Mouse (Mus musculus): ENCODE results near the gene Pafah1b1. TPM values are rescaled to one million over a fixed set of nuclear protein-coding genes. Genes with fewer than 3 reads are reported as not detected.

Gene Pafah1b1
- polyA plus RNA-seq, 1 experiment, result 137 TPM

DNA sequence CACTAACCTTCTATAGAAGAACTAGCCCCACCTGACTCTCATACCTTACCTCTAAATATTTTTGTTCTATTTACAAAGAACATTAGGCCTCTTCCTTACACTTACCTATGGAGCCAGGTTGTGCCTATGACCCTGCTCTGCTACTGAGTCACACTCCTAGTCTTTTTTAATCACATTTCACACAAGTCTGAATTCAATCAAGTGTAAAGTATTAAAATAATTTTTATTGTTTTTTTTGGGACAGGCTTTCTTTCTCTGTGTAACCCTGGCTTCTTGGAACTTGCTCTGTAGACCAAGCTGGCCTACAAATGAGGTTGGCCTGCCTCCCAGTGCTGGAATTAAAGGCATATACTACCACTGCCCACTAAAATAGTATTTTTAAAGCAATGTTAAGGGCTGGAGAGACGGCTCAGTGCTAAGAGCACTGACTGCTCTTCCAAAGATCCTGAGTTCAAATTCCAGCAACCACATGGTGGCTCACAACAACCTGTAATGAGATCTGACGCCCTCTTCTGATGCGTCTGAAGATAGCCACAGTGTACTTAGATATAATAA is 8.4 kb downstream of the Pafah1b1 start:
- no peak overlapping the region for H3K27ac ChIP-seq (ENCODE audit: insufficient read depth, low read length)
- TF ChIP-seq CTCF (IDR thresholded peaks at IDR 0.05; ENCODE audit: low read depth, low read length) (no peak), EP300 (IDR thresholded peaks at IDR 0.05; ENCODE audit: insufficient read depth, low read depth, low read length) (no peak), POLR2A (IDR thresholded peaks at IDR 0.05; ENCODE audit: insufficient read depth, low read length) (no peak)
- H3K36me3 ChIP-seq (ENCODE audit: control insufficient read depth, insufficient read depth, low read length, poor library complexity, severe bottlenecking), result 0 out of 2 replicates have a peak, but pooled peaks cover 2% of the 10 kb centered on the region
- no peaks in the 10 kb centered on the region for H3K27me3 ChIP-seq (ENCODE audit: control insufficient read depth, insufficient read depth, low read length, poor library complexity, severe bottlenecking)
- H3K4me1 ChIP-seq (ENCODE audit: control insufficient read depth, insufficient read depth, low read length), result peaks cover 8% of the 10 kb centered on the region
- H3K9me3 ChIP-seq (replicated peaks; ENCODE audit: control insufficient read depth, insufficient read depth, low read length, poor library complexity, severe bottlenecking), result no peaks in the 10 kb centered on the region
- H3K4me3 ChIP-seq (ENCODE audit: low read depth, low read length), result no peak overlapping the region
- H3K9ac ChIP-seq (ENCODE audit: low read depth, poor library complexity, severe bottlenecking), result no peak overlapping the region

DNA sequence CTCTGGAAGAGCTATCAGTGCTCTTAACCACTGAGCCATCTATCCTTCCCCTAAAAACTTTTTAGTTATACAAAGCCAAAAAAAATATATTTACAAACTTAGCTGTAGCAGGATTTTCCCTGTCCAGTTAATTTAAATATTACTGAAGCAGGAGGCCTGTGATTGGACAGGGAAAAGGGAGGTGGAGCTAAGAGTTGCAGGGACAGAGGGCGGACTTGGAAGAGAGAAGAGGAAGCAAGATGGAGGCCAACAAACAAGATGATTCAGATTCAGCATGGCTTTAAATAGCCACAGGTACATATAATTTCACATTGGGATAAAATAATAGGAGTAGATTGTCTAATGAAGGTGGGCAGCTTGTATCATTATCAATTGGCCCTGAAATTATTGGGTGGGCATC is 13.8 kb downstream of the Pafah1b1 start:
- Histone ChIP-seq H3K9ac (ENCODE audit: low read depth, poor library complexity, severe bottlenecking) (no peak overlapping the region), H3K9me3 (replicated peaks; ENCODE audit: control insufficient read depth, insufficient read depth, low read length, poor library complexity, severe bottlenecking) (no peaks in the 10 kb centered on the region), H3K27ac (ENCODE audit: insufficient read depth, low read length) (no peak overlapping the region), H3K27me3 (ENCODE audit: control insufficient read depth, insufficient read depth, low read length, poor library complexity, severe bottlenecking) (no peaks in the 10 kb centered on the region), H3K4me1 (ENCODE audit: control insufficient read depth, insufficient read depth, low read length) (peaks cover 5% of the 10 kb centered on the region), H3K4me3 (ENCODE audit: low read depth, low read length) (no peak overlapping the region), H3K36me3 (ENCODE audit: control insufficient read depth, insufficient read depth, low read length, poor library complexity, severe bottlenecking) (no peaks in the 10 kb centered on the region)
- TF ChIP-seq CTCF (IDR thresholded peaks at IDR 0.05; ENCODE audit: low read depth, low read length) (no peak), EP300 (IDR thresholded peaks at IDR 0.05; ENCODE audit: insufficient read depth, low read depth, low read length) (no peak), POLR2A (IDR thresholded peaks at IDR 0.05; ENCODE audit: insufficient read depth, low read length) (no peak)

DNA sequence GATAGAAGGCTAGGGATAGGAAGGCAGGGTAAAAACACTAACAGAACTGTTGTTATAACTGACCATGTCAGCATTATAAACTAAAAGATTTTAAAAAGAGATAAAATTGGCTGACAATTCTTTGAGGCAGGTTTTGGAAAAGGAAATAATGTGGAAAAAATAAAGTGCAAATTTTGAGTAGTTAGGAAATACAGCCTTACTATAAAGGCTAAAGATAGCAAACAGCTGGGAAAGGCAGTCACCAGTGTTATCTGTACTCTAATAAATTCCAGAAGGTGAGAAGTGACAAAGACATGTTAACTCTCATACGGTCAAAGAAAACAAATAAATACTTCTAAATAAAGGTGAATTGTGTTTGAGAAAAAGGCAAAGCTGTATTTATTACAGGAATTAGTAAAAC is 15.7 kb downstream of the Pafah1b1 start:
- Histone ChIP-seq H3K27ac (ENCODE audit: insufficient read depth, low read length) (no peak overlapping the region), H3K27me3 (ENCODE audit: control insufficient read depth, insufficient read depth, low read length, poor library complexity, severe bottlenecking) (no peaks in the 10 kb centered on the region), H3K4me1 (ENCODE audit: control insufficient read depth, insufficient read depth, low read length) (peaks cover 5% of the 10 kb centered on the region), H3K9me3 (replicated peaks; ENCODE audit: control insufficient read depth, insufficient read depth, low read length, poor library complexity, severe bottlenecking) (no peaks in the 10 kb centered on the region), H3K4me3 (ENCODE audit: low read depth, low read length) (no peak overlapping the region), H3K9ac (ENCODE audit: low read depth, poor library complexity, severe bottlenecking) (no peak overlapping the region), H3K36me3 (ENCODE audit: control insufficient read depth, insufficient read depth, low read length, poor library complexity, severe bottlenecking) (no peaks in the 10 kb centered on the region)
- TF ChIP-seq EP300 (IDR thresholded peaks at IDR 0.05; ENCODE audit: insufficient read depth, low read depth, low read length) (no peak), POLR2A (IDR thresholded peaks at IDR 0.05; ENCODE audit: insufficient read depth, low read length) (no peak), CTCF (IDR thresholded peaks at IDR 0.05; ENCODE audit: low read depth, low read length) (no peak)

DNA sequence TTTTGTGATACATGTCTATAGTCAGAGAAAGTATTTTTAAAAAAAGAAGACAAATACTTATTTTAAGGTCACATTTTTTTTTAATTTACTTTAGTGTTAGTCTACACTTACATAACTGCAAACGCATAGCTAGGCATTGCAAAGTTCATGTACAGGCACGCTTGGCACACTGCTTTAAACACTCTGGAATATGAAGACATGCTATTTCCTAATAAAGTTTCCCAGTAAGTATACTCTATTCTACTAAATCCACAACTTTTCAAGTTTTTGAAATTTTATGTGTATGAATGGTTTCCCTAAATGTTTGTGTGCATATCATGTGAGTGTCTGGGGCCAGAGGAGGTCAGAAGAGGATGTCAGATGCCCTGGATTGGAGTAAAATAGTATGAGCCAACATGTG is 20.4 kb downstream of the Pafah1b1 start:
- Histone ChIP-seq H3K4me3 (ENCODE audit: low read depth, low read length) (no peak overlapping the region), H3K9ac (ENCODE audit: low read depth, poor library complexity, severe bottlenecking) (no peak overlapping the region; the same call in 1 of the 2 replicates), H3K36me3 (ENCODE audit: control insufficient read depth, insufficient read depth, low read length, poor library complexity, severe bottlenecking) (peaks cover 4% of the 10 kb centered on the region), H3K9me3 (replicated peaks; ENCODE audit: control insufficient read depth, insufficient read depth, low read length, poor library complexity, severe bottlenecking) (no peaks in the 10 kb centered on the region), H3K27ac (ENCODE audit: insufficient read depth, low read length) (no peak overlapping the region), H3K4me1 (ENCODE audit: control insufficient read depth, insufficient read depth, low read length) (peaks cover 4% of the 10 kb centered on the region), H3K27me3 (ENCODE audit: control insufficient read depth, insufficient read depth, low read length, poor library complexity, severe bottlenecking) (no peaks in the 10 kb centered on the region)
- TF ChIP-seq EP300 (IDR thresholded peaks at IDR 0.05; ENCODE audit: insufficient read depth, low read depth, low read length), result no peak

DNA sequence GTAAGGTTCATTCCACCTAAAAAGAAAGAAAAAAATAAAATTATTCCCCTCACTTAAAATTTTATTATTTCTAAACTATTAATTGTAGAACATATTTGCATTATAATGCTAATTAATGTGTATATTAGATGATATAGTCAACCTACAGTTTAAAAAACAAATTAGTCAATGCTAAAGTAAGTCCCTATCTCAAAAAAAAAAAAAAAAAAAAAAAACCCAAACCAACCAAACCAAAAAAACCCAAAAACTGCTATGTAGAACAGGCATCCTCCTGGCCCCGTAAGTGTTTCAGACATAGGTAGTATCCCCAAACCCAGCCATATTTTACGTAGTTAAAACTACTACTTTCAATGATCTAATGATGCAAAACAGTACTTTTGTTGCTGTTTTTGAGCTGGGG is 25.0 kb downstream of the Pafah1b1 start:
- Histone ChIP-seq H3K36me3 (ENCODE audit: control insufficient read depth, insufficient read depth, low read length, poor library complexity, severe bottlenecking) (peaks cover 19% of the 10 kb centered on the region), H3K27me3 (ENCODE audit: control insufficient read depth, insufficient read depth, low read length, poor library complexity, severe bottlenecking) (no peaks in the 10 kb centered on the region), H3K9me3 (replicated peaks; ENCODE audit: control insufficient read depth, insufficient read depth, low read length, poor library complexity, severe bottlenecking) (no peaks in the 10 kb centered on the region), H3K27ac (ENCODE audit: insufficient read depth, low read length) (no peak overlapping the region), H3K4me1 (ENCODE audit: control insufficient read depth, insufficient read depth, low read length) (peaks cover 2% of the 10 kb centered on the region), H3K4me3 (ENCODE audit: low read depth, low read length) (no peak overlapping the region), H3K9ac (ENCODE audit: low read depth, poor library complexity, severe bottlenecking) (no peak overlapping the region)
- no peak for TF ChIP-seq CTCF (IDR thresholded peaks at IDR 0.05; ENCODE audit: low read depth, low read length)
- no peak for TF ChIP-seq EP300 (IDR thresholded peaks at IDR 0.05; ENCODE audit: insufficient read depth, low read depth, low read length)
- no peak for TF ChIP-seq POLR2A (IDR thresholded peaks at IDR 0.05; ENCODE audit: insufficient read depth, low read length)

DNA sequence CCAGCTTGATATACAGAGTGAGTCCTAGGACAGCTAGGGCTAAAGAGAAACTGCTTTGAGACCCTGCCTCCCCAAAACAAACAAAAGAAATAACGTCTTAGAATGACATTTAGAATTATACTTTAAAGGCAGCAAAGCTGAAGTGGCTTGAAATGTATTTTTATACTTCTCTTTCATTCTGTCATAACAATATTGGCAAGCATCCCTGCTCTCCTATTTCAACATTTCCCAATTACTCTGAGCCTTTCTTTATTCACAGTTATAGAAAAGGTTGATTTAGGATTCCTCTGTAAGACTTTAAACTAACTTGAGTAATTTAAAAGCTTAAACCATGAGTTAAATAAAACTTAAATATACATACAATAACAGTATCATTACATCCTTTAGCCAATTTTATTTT is 32.3 kb downstream of the Pafah1b1 start:
- Histone ChIP-seq H3K36me3 (ENCODE audit: control insufficient read depth, insufficient read depth, low read length, poor library complexity, severe bottlenecking) (peaks cover 25% of the 10 kb centered on the region), H3K27me3 (ENCODE audit: control insufficient read depth, insufficient read depth, low read length, poor library complexity, severe bottlenecking) (no peaks in the 10 kb centered on the region), H3K9me3 (replicated peaks; ENCODE audit: control insufficient read depth, insufficient read depth, low read length, poor library complexity, severe bottlenecking) (no peaks in the 10 kb centered on the region), H3K4me1 (ENCODE audit: control insufficient read depth, insufficient read depth, low read length) (no peaks in the 10 kb centered on the region), H3K4me3 (ENCODE audit: low read depth, low read length) (no peak overlapping the region), H3K9ac (ENCODE audit: low read depth, poor library complexity, severe bottlenecking) (no peak overlapping the region), H3K27ac (ENCODE audit: insufficient read depth, low read length) (no peak overlapping the region)
- TF ChIP-seq EP300 (IDR thresholded peaks at IDR 0.05; ENCODE audit: insufficient read depth, low read depth, low read length) (no peak), CTCF (IDR thresholded peaks at IDR 0.05; ENCODE audit: low read depth, low read length) (no peak)

Measured in ES-Bruce4 (cell line).